Mouse (Mus musculus) heart, adult 2 months (tissue): ENCODE measurements at regions not wholly inside any gene's neighbourhood (a gene's known extent, or its start where the extent isn't known, plus 50 kb on each side); places are given as distances from the start of the nearest gene placed in this dataset.

Experiments used
- DNase-seq, 2 experiments: peaks; one replicate each; pipeline ENCODE4 v3.0.0; 2021
- H3K27ac ChIP-seq: fragments of 200-600 bp; 2 replicates; pipeline ENCODE4 v1.8.1; 2022
- H3K27me3 ChIP-seq: fragments of 200-500 bp; 2 replicates; pipeline ENCODE4 v1.6.1; 2012; ENCODE audit warnings: mild to moderate bottlenecking, low read length, inconsistent platforms, mixed read lengths; ENCODE audit not compliant: control insufficient read depth, insufficient read depth
- H3K36me3 ChIP-seq: fragments of 200-500 bp; 2 replicates; pipeline ENCODE4 v1.6.1; 2012; ENCODE audit warnings: low read length, inconsistent platforms; ENCODE audit not compliant: control insufficient read depth, insufficient read depth
- H3K4me1 ChIP-seq: fragments of 200-500 bp; 2 replicates; pipeline ENCODE4 v1.6.1; 2011; ENCODE audit warnings: low read length; ENCODE audit not compliant: control insufficient read depth, insufficient read depth
- H3K4me3 ChIP-seq: fragments of 200-600 bp; 2 replicates; pipeline ENCODE4 v1.8.1; 2022
- H3K79me2 ChIP-seq: fragments of 200-500 bp; replicated peaks from 2 replicates; pipeline ENCODE4 v1.6.1; 2012; ENCODE audit warnings: mild to moderate bottlenecking, inconsistent platforms, low read length, moderate library complexity, mixed read lengths; ENCODE audit not compliant: control insufficient read depth, insufficient read depth
- H3K9ac ChIP-seq: fragments of 200-500 bp; 2 replicates; pipeline ENCODE4 v1.6.1; 2012; ENCODE audit warnings: low read depth, mild to moderate bottlenecking, control low read depth, inconsistent platforms, low read length, mixed read lengths
- CTCF ChIP-seq: fragments of 200-600 bp; IDR thresholded peaks from 2 replicates; pipeline ENCODE4 v1.8.1; 2022; ENCODE audit warnings: antibody characterized with exemption, mild to moderate bottlenecking, moderate library complexity
- EP300 ChIP-seq: fragments of 200-500 bp; IDR thresholded peaks from 2 replicates; pipeline ENCODE4 v1.6.1; 2011; ENCODE audit warnings: low read depth, low read length, control low read depth; ENCODE audit not compliant: insufficient read depth
- POLR2A ChIP-seq: fragments of 200-500 bp; IDR thresholded peaks from 2 replicates; pipeline ENCODE4 v1.6.1; 2011; ENCODE audit warnings: mild to moderate bottlenecking, low read depth, low read length, control low read depth; ENCODE audit not compliant: insufficient read depth
- WGBS: fragments of 180-500 bp; shearing (Covaris S2); methylation state at CpG from one replicate; pipeline ENCODE4 v1.1.7; 2018; 5-methylcytosine and 5-hydroxymethylcytosine counted together
- intact Hi-C: fragments of 180-260 bp; cut with DNase I; formaldehyde crosslinking; loops from one replicate; pipeline ENCODE4 v1.15.1; 2025

DNA sequence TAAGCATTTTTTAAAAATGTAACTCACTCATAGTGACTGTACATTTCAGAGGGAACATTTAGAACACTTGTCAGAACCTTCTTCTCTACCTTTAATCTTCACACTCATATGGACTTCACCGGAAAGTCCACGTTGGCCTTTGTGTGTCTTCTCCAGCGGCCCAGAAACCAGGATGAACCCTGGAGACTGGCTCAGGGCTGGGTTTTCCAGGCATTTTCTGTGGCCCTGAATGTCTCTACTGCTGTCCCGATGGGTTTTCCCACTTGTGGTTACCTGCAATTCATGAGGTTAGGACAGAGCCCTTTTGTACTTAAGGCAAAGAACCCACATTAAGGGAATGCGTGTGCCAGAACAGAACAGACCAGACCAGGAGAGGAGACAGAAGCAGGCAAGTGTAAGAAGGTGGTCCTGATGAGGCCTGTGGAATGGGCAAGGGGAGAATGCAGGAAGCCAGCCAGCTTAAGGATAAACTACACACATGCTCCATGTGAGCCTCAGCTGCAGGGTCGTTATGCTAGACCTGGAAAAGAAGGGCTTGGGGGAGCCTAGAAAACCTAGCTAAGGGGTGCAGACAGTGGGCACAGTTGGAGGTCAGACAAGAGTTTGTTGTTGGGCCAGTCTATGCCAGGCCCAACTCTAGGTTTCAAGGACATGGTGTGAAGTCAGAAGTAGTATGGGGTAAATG lies 94.8 kb downstream of the Snx19 start:
- peaks cover 2% of the 10 kb centered on the region; the same call in 1 of the 2 replicates for H3K36me3 ChIP-seq
- no peaks in the 10 kb centered on the region for H3K79me2 ChIP-seq
- no peaks in the 10 kb centered on the region for H3K27me3 ChIP-seq
- no peak for TF ChIP-seq EP300
- no peak for TF ChIP-seq POLR2A
- TF ChIP-seq CTCF = no peak
- 95% methylated on average over 6 of the region's 6 CpGs for WGBS
- peaks cover 21% of the 10 kb centered on the region for H3K4me1 ChIP-seq
- no peak overlapping the region for H3K27ac ChIP-seq
- H3K4me3 ChIP-seq = no peak overlapping the region
- intact Hi-C loops = loop anchor here (2.0 to 5.0 kb wide), 2 partner anchors 57 to 61 kb away; no protein-coding TSS in a partner anchor
- DNase-seq = no peak
- H3K9ac ChIP-seq = no peak overlapping the region

DNA sequence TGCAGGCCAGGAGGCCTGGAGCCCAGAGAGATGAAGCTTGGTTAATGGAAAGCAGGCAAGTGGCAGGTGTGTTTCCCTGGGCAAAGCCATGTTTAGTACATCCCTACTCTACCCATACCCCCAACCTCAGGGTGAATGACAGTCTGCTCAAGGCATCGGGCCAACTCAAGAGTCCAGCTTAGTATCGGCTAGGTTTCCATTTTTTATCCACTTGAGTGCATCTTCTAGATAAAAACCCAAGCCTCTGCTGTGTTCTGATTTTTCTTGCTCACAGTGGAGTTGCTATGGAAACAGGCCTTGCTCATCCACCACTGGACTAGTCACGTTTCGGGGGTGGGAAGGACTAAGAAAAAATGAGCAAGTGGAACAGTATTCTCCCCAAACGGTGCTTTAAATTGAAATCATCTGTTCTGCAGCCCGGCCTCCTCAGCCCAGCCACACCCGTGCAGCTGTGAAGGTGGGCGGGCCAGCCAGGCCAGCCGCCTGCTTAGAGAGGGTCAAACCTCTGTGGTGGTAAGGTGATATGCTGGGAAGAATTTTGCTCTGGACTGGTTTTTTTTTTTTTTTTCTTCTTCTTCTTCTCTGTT lies 94.0 kb downstream of the Snx19 start:
- Histone ChIP-seq H3K4me1 (peaks cover 21% of the 10 kb centered on the region), H3K27ac (no peak overlapping the region), H3K36me3 (peaks cover 2% of the 10 kb centered on the region; the same call in 1 of the 2 replicates), H3K27me3 (no peaks in the 10 kb centered on the region), H3K4me3 (no peak overlapping the region), H3K79me2 (no peaks in the 10 kb centered on the region), H3K9ac (no peak overlapping the region)
- TF ChIP-seq POLR2A = no peak
- no peak for TF ChIP-seq CTCF
- TF ChIP-seq EP300 = no peak
- intact Hi-C loops = loop anchor here (5.0 kb wide), 1 partner anchor 61 kb away; no protein-coding TSS in a partner anchor
- WGBS = 73% methylated on average over 9 of the region's 9 CpGs
- peak; percentile 10 to 35 for DNase-seq

DNA sequence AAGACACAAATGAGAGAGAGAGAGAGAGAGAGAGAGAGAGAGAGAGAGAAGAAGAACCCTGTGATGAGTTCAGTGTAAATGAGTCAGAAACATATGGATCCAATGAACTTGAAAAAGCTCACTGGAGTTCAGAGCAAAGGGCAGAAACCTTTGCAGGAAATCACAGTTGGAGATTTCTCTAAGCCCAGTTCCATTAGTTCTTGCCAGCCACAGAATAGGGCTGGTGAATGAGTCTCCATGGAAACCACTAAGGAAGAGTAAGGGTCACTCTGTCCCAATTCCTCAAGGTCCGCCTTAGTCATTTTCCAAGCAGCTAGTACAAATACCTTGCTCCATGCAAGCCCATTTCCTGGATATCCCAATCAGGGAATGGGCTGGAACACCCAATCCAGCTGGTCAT lies 93.2 kb downstream of the Snx19 start:
- WGBS = 91% methylated on average over 1 of the region's 1 CpGs
- TF ChIP-seq CTCF (no peak), POLR2A (no peak), EP300 (no peak)
- no peak overlapping the region for H3K4me3 ChIP-seq
- DNase-seq = no peak
- no peak overlapping the region for H3K9ac ChIP-seq
- intact Hi-C loops = loop anchor here (5.0 kb wide), 1 partner anchor 62 kb away; no protein-coding TSS in a partner anchor
- H3K36me3 ChIP-seq = peaks cover 2% of the 10 kb centered on the region; the same call in 1 of the 2 replicates
- H3K27ac ChIP-seq = no peak overlapping the region
- no peaks in the 10 kb centered on the region for H3K79me2 ChIP-seq
- H3K4me1 ChIP-seq = peaks cover 21% of the 10 kb centered on the region
- no peaks in the 10 kb centered on the region for H3K27me3 ChIP-seq

DNA sequence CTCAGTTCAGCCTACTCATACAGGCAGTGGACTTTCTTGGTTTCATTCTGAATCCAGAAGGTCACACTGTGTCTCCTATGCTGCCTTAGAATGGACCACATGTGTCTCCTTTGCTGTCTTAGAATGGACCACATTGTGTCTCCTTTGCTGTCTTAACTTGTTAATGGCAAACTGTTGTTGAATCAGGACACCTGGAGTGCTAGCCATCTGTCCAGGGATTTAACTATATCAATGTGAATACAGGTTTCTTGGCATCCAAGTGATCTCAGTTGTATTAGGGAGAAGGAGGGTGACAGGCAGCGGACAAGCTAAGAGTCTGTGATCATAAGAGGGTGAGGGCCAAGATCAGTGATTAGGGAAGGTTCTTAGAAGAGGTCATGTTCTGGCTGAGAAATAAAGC lies 92.3 kb downstream of the Snx19 start:
- H3K79me2 ChIP-seq = no peaks in the 10 kb centered on the region
- WGBS = 97% methylated on average over 1 of the region's 1 CpGs
- DNase-seq = no peak
- peaks cover 13% of the 10 kb centered on the region for H3K4me1 ChIP-seq
- H3K9ac ChIP-seq = no peak overlapping the region
- intact Hi-C loops = no loop called here
- H3K27ac ChIP-seq = no peak overlapping the region
- no peaks in the 10 kb centered on the region for H3K27me3 ChIP-seq
- no peaks in the 10 kb centered on the region; the same call in 1 of the 2 replicates for H3K36me3 ChIP-seq
- H3K4me3 ChIP-seq = no peak overlapping the region
- TF ChIP-seq EP300 (no peak), CTCF (no peak), POLR2A (no peak)
